Mouse (Mus musculus) ES-Bruce4 (cell line): ENCODE results near the gene Ptov1.

Experiments
- CTCF ChIP-seq: IDR thresholded peaks from one replicate; pipeline ENCODE4 v1.8.1; 2011; ENCODE audit warnings: low read depth, low read length
- POLR2A ChIP-seq: IDR thresholded peaks from one replicate; pipeline ENCODE4 v1.8.1; 2011; ENCODE audit warnings: low read length; ENCODE audit not compliant: insufficient read depth

GRCm38 (mm10) chr7:44839171-44839490, 30.5 kb downstream of the Ptov1 start:
- TF ChIP-seq CTCF (no peak), POLR2A (no peak)
